Mouse (Mus musculus): ENCODE measurements around the gene Syce3.

Gene Syce3

GRCm38 (mm10) chr15:89365141-89365551, 45.2 kb downstream of the Syce3 start:
- peak; percentile 94 for DNase-seq

- peak; percentile 27 for DNase-seq
These were observed 47.3 kb downstream of the Syce3 start for GRCm38 (mm10) chr15:89363051-89363450.

- no peak for DNase-seq
These were observed 51.5 kb downstream of the Syce3 start for GRCm38 (mm10) chr15:89358784-89359183.

GRCm38 (mm10) chr15:89356372-89356771, 53.9 kb downstream of the Syce3 start:
- DNase-seq, result peak; percentile 56

GRCm38 (mm10) chr15:89355241-89356187, 54.8 kb downstream of the Syce3 start, which contains the start of the genes Lmf2 and Ncaph2:
Gene Lmf2, minus strand, starts transcription at chr15:89355659.
Gene Ncaph2, plus strand, starts transcription at chr15:89355719.
- DNase-seq, result peak; percentile 93

GRCm38 (mm10) chr15:89354455-89354854, 55.8 kb downstream of the Syce3 start:
- peak; percentile 43 for DNase-seq

GRCm38 (mm10) chr15:89353837-89354236, 56.5 kb downstream of the Syce3 start:
- DNase-seq, result peak; percentile 32

GRCm38 (mm10) chr15:89352795-89353194, 57.5 kb downstream of the Syce3 start:
- DNase-seq, result peak; percentile 37

GRCm38 (mm10) chr15:89352054-89352453, 58.2 kb downstream of the Syce3 start:
- no peak for DNase-seq

GRCm38 (mm10) chr15:89351302-89351701, 59.0 kb downstream of the Syce3 start:
- no peak for DNase-seq

- DNase-seq, result no peak
These were observed 59.9 kb downstream of the Syce3 start for GRCm38 (mm10) chr15:89350447-89350846.

- DNase-seq, result no peak
These were observed 67.0 kb downstream of the Syce3 start for GRCm38 (mm10) chr15:89343325-89343724.

GRCm38 (mm10) chr15:89341678-89342077, 68.6 kb downstream of the Syce3 start:
- DNase-seq, result no peak

Data from cerebellum, adult 11-12 months (tissue).